Mouse (Mus musculus) gastrocnemius, postnatal 4 days (tissue): ENCODE measurements around the gene Hs3st3a1. TPM values are rescaled to one million over a fixed set of nuclear protein-coding genes. Genes with fewer than 3 reads are reported as not detected.

Source experiments
- DNase-seq, 2 experiments: peaks; one replicate each; pipeline ENCODE4 v3.0.0; 2021 to 2022; ENCODE audit warnings: low spot score in 2 of 2, mixed read lengths in 2 of 2
- total RNA-seq, 2 experiments: library from RNA; stranded (reverse); gene quantifications; 2 replicates each; pipeline ENCODE4 v1.2.3; 2021

The Hs3st3a1 gene
- total RNA-seq, 2 experiments from 2014 or later = 0.44 to 0.67 TPM

- DNase-seq = no peak
Observed at GRCm38 (mm10) chr11:64549380-64549779, 114.2 kb downstream of the Hs3st3a1 start.

- DNase-seq = no peak
Observed at GRCm38 (mm10) chr11:64549955-64550354, 114.8 kb downstream of the Hs3st3a1 start.

GRCm38 (mm10) chr11:64558282-64558681, 123.2 kb downstream of the Hs3st3a1 start:
- no peak for DNase-seq

- no peak for DNase-seq
Observed at GRCm38 (mm10) chr11:64559388-64559787, 124.3 kb downstream of the Hs3st3a1 start.

- DNase-seq = no peak
Observed at GRCm38 (mm10) chr11:64560471-64560870, 125.3 kb downstream of the Hs3st3a1 start.

- DNase-seq = no peak
Observed at GRCm38 (mm10) chr11:64562771-64563170, 127.6 kb downstream of the Hs3st3a1 start.

Other genes with a start within 250 kb of the Hs3st3a1 start
- gene F930015N05Rik, start 1.3 kb downstream of the Hs3st3a1 start, total RNA-seq = under 1 TPM in 1 of 2 experiments, not detected in 1; 0.23 TPM